Mouse (Mus musculus): ENCODE data around the gene Rtl6. TPM values are rescaled to one million over a fixed set of nuclear protein-coding genes. Genes with fewer than 3 reads are reported as not detected.

The Rtl6 gene
- total and polyA plus RNA-seq, 3 experiments = not detected

DNA sequence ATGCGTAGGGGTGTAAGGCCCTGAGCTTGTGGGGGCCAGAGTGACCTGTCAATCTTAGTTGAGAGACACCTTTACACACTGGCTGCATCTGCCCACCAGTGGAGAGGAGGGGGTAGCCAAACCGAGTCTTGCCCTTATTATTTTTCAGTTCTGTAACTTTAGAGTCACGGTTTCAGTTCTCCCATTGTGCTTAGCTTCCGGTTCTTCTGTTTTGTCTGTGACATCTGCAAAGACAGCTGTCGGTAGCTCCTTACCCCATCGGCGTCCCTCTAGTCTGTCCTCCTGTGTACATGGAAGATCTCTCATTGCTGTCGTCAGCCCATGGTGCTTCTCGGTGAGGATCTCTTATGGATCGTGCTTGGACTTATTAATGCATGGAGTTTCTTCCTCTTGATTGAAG is 20.5 kb downstream of the Rtl6 start:
- Histone ChIP-seq H3K79me2 (ENCODE audit: control insufficient read depth, insufficient read depth, low read length, poor library complexity) (no peaks in the 10 kb centered on the region), H3K4me1 (ENCODE audit: control insufficient read depth in 1 of 2, insufficient read depth in 2 of 2, low read length in 2 of 2) (no peaks in the 10 kb centered on the region), H3K36me3 (ENCODE audit: control insufficient read depth in 1 of 2, insufficient read depth in 2 of 2, low read length in 2 of 2) (no peaks in the 10 kb centered on the region), H3K9me3 (replicated peaks; ENCODE audit: insufficient read depth, low read length) (no peaks in the 10 kb centered on the region), H3K27ac (ENCODE audit: control insufficient read depth, low read depth, low read length) (no peak overlapping the region), H3K4me3 (ENCODE audit: control insufficient read depth in 1 of 2, insufficient read depth in 1 of 2, low read depth in 2 of 2, low read length in 2 of 2) (no peak overlapping the region), H3K27me3 (ENCODE audit: control insufficient read depth in 1 of 2, insufficient read depth in 2 of 2, low read length in 2 of 2) (no peaks in the 10 kb centered on the region), H3K9ac (ENCODE audit: control insufficient read depth, low read depth, low read length, poor library complexity, severe bottlenecking) (no peak overlapping the region)
- no peak for TF ChIP-seq JUND (IDR thresholded peaks at IDR 0.05; ENCODE audit: low read depth, low read length)
- no peak for TF ChIP-seq RCOR1 (IDR thresholded peaks at IDR 0.05; ENCODE audit: low read depth, low read length)
- no peak for TF ChIP-seq ELF1 (IDR thresholded peaks at IDR 0.05; ENCODE audit: low read depth, low read length)
- no peak for TF ChIP-seq MYB (IDR thresholded peaks at IDR 0.05; ENCODE audit: low read depth, low read length)
- TF ChIP-seq HCFC1 (IDR thresholded peaks at IDR 0.05; ENCODE audit: low read depth, low read length) = no peak
- TF ChIP-seq MAFK (IDR thresholded peaks at IDR 0.05; ENCODE audit: borderline replicate concordance, low read depth, low read length) = no peak
- no peak for TF ChIP-seq USF2 (IDR thresholded peaks at IDR 0.05; ENCODE audit: borderline replicate concordance in 1 of 2, insufficient read depth in 1 of 2, low read depth in 1 of 2, low read length in 2 of 2)
- TF ChIP-seq POLR2A (IDR thresholded peaks at IDR 0.05; ENCODE audit: control insufficient read depth in 1 of 2, insufficient read depth in 1 of 2, low read depth in 1 of 2, low read length in 2 of 2, poor library complexity in 1 of 2) = no peak
- TF ChIP-seq MEF2A (IDR thresholded peaks at IDR 0.05; ENCODE audit: extremely low read depth, insufficient replicate concordance, low read depth, low read length, poor library complexity, severe bottlenecking) = no peak
- TF ChIP-seq E2F4 (IDR thresholded peaks at IDR 0.05; ENCODE audit: borderline replicate concordance, low read depth, low read length) = no peak
- TF ChIP-seq BHLHE40 (IDR thresholded peaks at IDR 0.05; ENCODE audit: borderline replicate concordance, low read depth, low read length) = no peak
- TF ChIP-seq ZC3H11A (IDR thresholded peaks at IDR 0.05; ENCODE audit: low read depth, low read length) = no peak
- TF ChIP-seq SMC3 (IDR thresholded peaks at IDR 0.05; ENCODE audit: low read depth, low read length) = no peak
- no peak for TF ChIP-seq TBP (IDR thresholded peaks at IDR 0.05; ENCODE audit: low read depth, low read length)
- TF ChIP-seq RAD21 (IDR thresholded peaks at IDR 0.05; ENCODE audit: low read depth, low read length) = no peak
- no peak for DNase-seq (ENCODE audit: low read depth, low spot score)

DNA sequence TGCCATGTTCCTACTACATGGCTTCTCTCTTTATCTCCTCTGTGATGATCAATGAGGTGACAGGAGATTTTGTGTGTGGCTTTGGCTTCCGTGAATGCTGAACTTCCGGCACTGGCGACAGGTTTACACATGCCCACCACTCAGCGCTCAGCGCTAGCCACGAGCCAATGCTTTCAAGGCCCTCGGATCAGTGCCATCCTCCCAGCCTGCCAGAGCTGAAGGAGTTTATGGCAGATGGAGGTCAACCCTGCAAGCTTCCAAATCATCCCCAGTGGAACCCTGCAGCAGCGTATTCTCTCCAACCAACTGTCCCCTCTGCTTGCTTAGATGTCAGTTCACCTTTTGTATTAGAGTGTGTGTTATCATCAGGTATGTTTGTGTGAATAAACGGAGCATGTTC is 21.0 kb downstream of the Rtl6 start:
- DNase-seq (ENCODE audit: low read depth, low spot score) = no peak
- TF ChIP-seq ETS1 (IDR thresholded peaks at IDR 0.05; ENCODE audit: low read depth, low read length) (no peak), UBTF (IDR thresholded peaks at IDR 0.05; ENCODE audit: borderline replicate concordance, insufficient read depth, low read depth, low read length) (no peak), POLR2A (IDR thresholded peaks at IDR 0.05; ENCODE audit: control insufficient read depth in 1 of 2, insufficient read depth in 1 of 2, low read depth in 1 of 2, low read length in 2 of 2, poor library complexity in 1 of 2) (no peak), USF1 (IDR thresholded peaks at IDR 0.05; ENCODE audit: low read depth, low read length) (no peak), CHD1 (IDR thresholded peaks at IDR 0.05; ENCODE audit: low read depth, low read length) (no peak), GABPA (IDR thresholded peaks at IDR 0.05; ENCODE audit: low read depth, low read length) (no peak), ELF1 (IDR thresholded peaks at IDR 0.05; ENCODE audit: low read depth, low read length) (no peak), GATA1 (IDR thresholded peaks at IDR 0.05; ENCODE audit: low read depth, low read length) (no peak), SIN3A (IDR thresholded peaks at IDR 0.05; ENCODE audit: low read length) (no peak), BHLHE40 (IDR thresholded peaks at IDR 0.05; ENCODE audit: borderline replicate concordance, low read depth, low read length) (no peak), USF2 (IDR thresholded peaks at IDR 0.05; ENCODE audit: borderline replicate concordance in 1 of 2, insufficient read depth in 1 of 2, low read depth in 1 of 2, low read length in 2 of 2) (no peak), NRF1 (IDR thresholded peaks at IDR 0.05; ENCODE audit: insufficient read depth, low read depth, low read length, poor library complexity, severe bottlenecking) (no peak), SMC3 (IDR thresholded peaks at IDR 0.05; ENCODE audit: low read depth, low read length) (no peak), ZNF384 (IDR thresholded peaks at IDR 0.05; ENCODE audit: low read depth, low read length) (no peak), HCFC1 (IDR thresholded peaks at IDR 0.05; ENCODE audit: low read depth, low read length) (no peak), ZC3H11A (IDR thresholded peaks at IDR 0.05; ENCODE audit: low read depth, low read length) (no peak), EP300 (IDR thresholded peaks at IDR 0.05; ENCODE audit: low read depth in 1 of 2, low read length in 2 of 2) (no peak)
- Histone ChIP-seq H3K4me1 (ENCODE audit: control insufficient read depth in 1 of 2, insufficient read depth in 2 of 2, low read length in 2 of 2) (no peaks in the 10 kb centered on the region), H3K9ac (ENCODE audit: control insufficient read depth, low read depth, low read length, poor library complexity, severe bottlenecking) (no peak overlapping the region), H3K9me3 (replicated peaks; ENCODE audit: insufficient read depth, low read length) (no peaks in the 10 kb centered on the region), H3K27me3 (ENCODE audit: control insufficient read depth in 1 of 2, insufficient read depth in 2 of 2, low read length in 2 of 2) (no peaks in the 10 kb centered on the region), H3K27ac (ENCODE audit: control insufficient read depth, low read depth, low read length) (no peak overlapping the region), H3K4me3 (ENCODE audit: control insufficient read depth in 1 of 2, insufficient read depth in 1 of 2, low read depth in 2 of 2, low read length in 2 of 2) (no peak overlapping the region), H3K36me3 (ENCODE audit: control insufficient read depth in 1 of 2, insufficient read depth in 2 of 2, low read length in 2 of 2) (no peaks in the 10 kb centered on the region), H3K79me2 (ENCODE audit: control insufficient read depth, insufficient read depth, low read length, poor library complexity) (no peaks in the 10 kb centered on the region)
